Mouse (Mus musculus): ENCODE data around the gene Fam19a3.

DNA sequence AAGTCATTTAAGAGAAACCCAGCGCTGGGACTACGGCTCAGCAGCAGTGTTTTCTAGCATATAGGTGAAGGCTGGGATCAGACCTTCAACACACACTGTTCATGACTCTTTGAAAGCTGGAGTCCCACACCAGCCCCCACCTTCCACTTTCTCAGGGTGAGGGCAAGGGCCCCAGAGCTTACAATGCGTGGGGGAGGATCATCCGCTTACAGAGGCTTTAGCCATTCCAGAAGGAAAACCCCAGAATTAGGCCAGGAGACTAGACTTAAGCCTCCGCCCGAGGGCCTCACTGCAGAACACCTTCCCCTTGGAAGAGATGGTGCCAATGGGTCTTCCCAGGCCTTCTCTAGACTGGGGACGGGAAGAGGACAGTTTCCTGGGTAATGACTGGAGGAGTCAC lies 8.3 kb downstream of the Fam19a3 start:
- TF ChIP-seq CTCF (IDR thresholded peaks at IDR 0.05; ENCODE audit: low read depth, low read length) (no peak), EP300 (IDR thresholded peaks at IDR 0.05; ENCODE audit: insufficient read depth, low read depth, low read length) (no peak)

All from ES-Bruce4 (cell line).